Comparison of ENCODE assay signal across 12 mouse cellular contexts in the genomic region with DNA sequence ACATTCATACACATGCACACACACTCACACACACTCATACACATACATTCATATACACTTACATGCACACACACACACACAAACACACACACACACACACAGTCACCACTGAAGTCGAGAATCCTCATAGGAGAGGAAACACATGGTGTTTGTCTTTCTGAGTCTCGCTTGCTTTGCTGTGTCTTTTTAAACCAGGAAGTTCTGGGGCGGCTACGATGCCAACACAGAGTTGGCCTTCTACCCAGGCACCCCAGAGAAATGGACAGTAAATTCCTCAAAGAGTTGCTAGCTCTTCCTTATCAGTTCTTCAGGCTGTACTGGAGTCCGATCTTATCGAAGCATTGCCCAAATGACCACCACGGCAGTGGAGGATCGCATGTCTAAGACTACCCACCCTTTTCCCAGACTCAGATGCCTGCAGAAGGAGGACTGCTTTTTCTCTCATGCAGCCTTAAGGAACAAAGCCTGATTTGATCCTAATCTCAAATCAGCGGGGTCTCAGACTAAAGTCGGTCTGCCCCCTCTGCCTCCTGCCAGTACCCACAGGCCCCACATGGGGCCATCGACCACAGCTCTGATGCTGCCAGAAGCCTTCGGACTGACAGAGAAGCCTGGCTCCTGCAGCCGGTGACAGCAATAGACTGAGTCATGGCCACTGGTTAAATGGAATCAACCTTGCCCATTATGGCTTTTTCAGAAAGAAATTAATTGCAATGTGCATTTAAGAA. TPM values are rescaled to one million over a fixed set of nuclear protein-coding genes. Genes with fewer than 3 reads are reported as not detected.
A peak's percentile ranks its signal among the peaks of the same experiment; 100 is the strongest.
DNase-seq lines count a peak whose midpoint lies in the region; ATAC-seq and TF ChIP-seq lines count a peak whose summit lies in the region.
"Had no signal": no experiment of that assay in that cellular context is flagged by ENCODE, and none has a peak within 500 bp of the region (broad histone marks: within the 10 kb centered on the region; RNA-seq: fewer than 3 reads in every experiment).

No protein-coding gene starts in this region.

- intact Hi-C loops in heart, adult 2 months (cut with DNase I): no loop called here

- WGBS in heart, embryonic 13.5 days: 24% methylated on average over 13 of the region's 13 CpGs
- 30% methylated on average over 13 of the region's 13 CpGs for WGBS in heart, adult 2 months
- WGBS in hindbrain, embryonic 16.5 days: 40% methylated on average over 13 of the region's 13 CpGs

- H3ac ChIP-seq in myocyte (ENCODE audit: control insufficient read depth, insufficient read length): no peak overlapping the region

- no peak for DNase-seq in heart, adult 2 months
- no peak for DNase-seq in urinary bladder, postnatal 36 days (ENCODE audit: low spot score in 2 of 2)
- DNase-seq: gastrocnemius, postnatal 14 days; lung, adult 18-20 months had no signal

- H3K36me3 ChIP-seq in heart, embryonic 13.5 days: no peaks in the 10 kb centered on the region
- H3K36me3 ChIP-seq in heart, adult 2 months (ENCODE audit: control insufficient read depth, insufficient read depth, low read length): no peaks in the 10 kb centered on the region
- no peaks in the 10 kb centered on the region for H3K36me3 ChIP-seq in hindbrain, embryonic 16.5 days (ENCODE audit: control insufficient read depth, insufficient read depth, low read length)
- no peaks in the 10 kb centered on the region for H3K36me3 ChIP-seq in myocyte (ENCODE audit: control insufficient read depth, insufficient read depth)
- H3K36me3 ChIP-seq: intestine, embryonic 15.5 days had no signal

- no peaks in the 10 kb centered on the region for H3K27me3 ChIP-seq in heart, embryonic 13.5 days (replicated peaks)
- H3K27me3 ChIP-seq in heart, adult 2 months (ENCODE audit: control insufficient read depth, insufficient read depth, low read length): no peaks in the 10 kb centered on the region
- H3K27me3 ChIP-seq in hindbrain, embryonic 16.5 days (replicated peaks; ENCODE audit: control insufficient read depth, insufficient read depth, low read length): no peaks in the 10 kb centered on the region
- no peaks in the 10 kb centered on the region for H3K27me3 ChIP-seq in myocyte (ENCODE audit: control insufficient read depth, insufficient read depth, insufficient read length)
- H3K27me3 ChIP-seq: intestine, embryonic 15.5 days had no signal

- no peak for TF ChIP-seq EP300 in heart, adult 2 months (IDR thresholded peaks at IDR 0.05; ENCODE audit: insufficient read depth, low read depth, low read length)

- no peaks in the 10 kb centered on the region for H3K9me3 ChIP-seq in heart, embryonic 13.5 days
- no peaks in the 10 kb centered on the region for H3K9me3 ChIP-seq in hindbrain, embryonic 16.5 days (ENCODE audit: control insufficient read depth, low read length)
- H3K9me3 ChIP-seq: intestine, embryonic 15.5 days had no signal

- no peak overlapping the region for H3K4me3 ChIP-seq in heart, embryonic 13.5 days
- H3K4me3 ChIP-seq in heart, adult 2 months: no peak overlapping the region
- H3K4me3 ChIP-seq in hindbrain, embryonic 16.5 days (ENCODE audit: low read length): no peak overlapping the region
- no peak overlapping the region for H3K4me3 ChIP-seq in myocyte
- H3K4me3 ChIP-seq: erythroblast, embryonic 14.5 days; intestine, embryonic 15.5 days had no signal

- no peak overlapping the region for H3K9ac ChIP-seq in heart, embryonic 13.5 days
- no peak overlapping the region for H3K9ac ChIP-seq in heart, adult 2 months (ENCODE audit: low read depth, low read length)
- no peak overlapping the region; the same call in 1 of the 2 replicates for H3K9ac ChIP-seq in hindbrain, embryonic 16.5 days (ENCODE audit: low read depth, low read length)
- H3K9ac ChIP-seq: intestine, embryonic 15.5 days had no signal

- TF ChIP-seq POLR2A in heart, adult 2 months (IDR thresholded peaks at IDR 0.05; ENCODE audit: insufficient read depth, low read depth, low read length): no peak
- no peak for TF ChIP-seq POLR2A in myocyte (IDR thresholded peaks at IDR 0.05; ENCODE audit: insufficient read length, low read depth)

- H3K27ac ChIP-seq in heart, embryonic 13.5 days (replicated peaks): no peak overlapping the region
- H3K27ac ChIP-seq in heart, adult 2 months: no peak overlapping the region
- no peak overlapping the region for H3K27ac ChIP-seq in hindbrain, embryonic 16.5 days (ENCODE audit: low read depth, low read length)
- H3K27ac ChIP-seq: intestine, embryonic 15.5 days had no signal

- H3K4me1 ChIP-seq in heart, embryonic 13.5 days: peaks cover 16% of the 10 kb centered on the region
- no peaks in the 10 kb centered on the region for H3K4me1 ChIP-seq in heart, adult 2 months (ENCODE audit: control insufficient read depth, insufficient read depth, low read length)
- H3K4me1 ChIP-seq in hindbrain, embryonic 16.5 days (ENCODE audit: control insufficient read depth, insufficient read depth, low read depth, low read length): peaks cover 15% of the 10 kb centered on the region

- no peak for ATAC-seq in heart, embryonic 13.5 days (ENCODE audit: extremely low read depth, insufficient number of reproducible peaks, low FRiP score, low TSS enrichment)
- ATAC-seq in common myeloid progenitor, adult 5-6 weeks (replicated peaks; ENCODE audit: low read depth, poor library complexity, severe bottlenecking): peak; percentile 80
- peak; percentile 59; the same call in 1 of the 2 replicates for ATAC-seq in hindbrain, embryonic 16.5 days
- no peak for ATAC-seq in monocyte, adult 5-6 weeks (replicated peaks; ENCODE audit: insufficient number of reproducible peaks, low FRiP score, low TSS enrichment, poor library complexity, severe bottlenecking)
- no peak for ATAC-seq in CD4-positive, CD25-positive, alpha-beta regulatory T cell, adult 4 months
- ATAC-seq: intestine, embryonic 15.5 days had no signal

- H3K79me2 ChIP-seq in heart, adult 2 months (replicated peaks; ENCODE audit: control insufficient read depth, insufficient read depth, low read length): no peaks in the 10 kb centered on the region
- no peaks in the 10 kb centered on the region for H3K79me2 ChIP-seq in myocyte (ENCODE audit: control insufficient read depth, insufficient read depth)

- 0 out of 2 replicates have a peak overlapping the region, but pooled peaks have one; percentile 7 for H3K4me2 ChIP-seq in heart, embryonic 13.5 days
- H3K4me2 ChIP-seq in hindbrain, embryonic 16.5 days (ENCODE audit: low read length): peak overlapping the region; percentile 29; the same call in 1 of the 2 replicates
- peak overlapping the region; percentile 30 for H3K4me2 ChIP-seq in myocyte (ENCODE audit: low read depth)
- H3K4me2 ChIP-seq: intestine, embryonic 15.5 days had no signal

- no peak for TF ChIP-seq CTCF in heart, adult 2 months (IDR thresholded peaks at IDR 0.05)

TF ChIP-seq in myocyte, 11 proteins besides CTCF, POLR2A, EP300 and RAD21:
- no peak for TF ChIP-seq CEBPB (IDR thresholded peaks at IDR 0.05; ENCODE audit: insufficient read depth, poor library complexity, severe bottlenecking)
- no peak for TF ChIP-seq USF1 (IDR thresholded peaks at IDR 0.05; ENCODE audit: low read depth)
- TF ChIP-seq TCF12 (IDR thresholded peaks at IDR 0.05; ENCODE audit: insufficient read depth, poor library complexity, severe bottlenecking): no peak
- no peak for TF ChIP-seq REST (IDR thresholded peaks at IDR 0.05; ENCODE audit: insufficient read depth, insufficient read length)
- TF ChIP-seq POLR2AphosphoS2 (IDR thresholded peaks at IDR 0.05; ENCODE audit: insufficient read length, low read depth): no peak
- no peak for TF ChIP-seq MYOD1 (IDR thresholded peaks at IDR 0.05; ENCODE audit: control insufficient read depth in 1 of 3, insufficient read length in 2 of 3, low read depth in 2 of 3)

RNA-seq across cellular contexts. Expression of a gene that starts 11.9 kb away (rescaled TPM):
- polyA plus RNA-seq in heart, embryonic 13.5 days (2015; fragmentation: Nextera tagmentation; extraction: Ambion mirVana): 0.07 TPM in 1 of 2 replicates, not detected in the other
- total RNA-seq in heart, adult 2 months (2021): not detected
- 0.12 TPM in 2 replicates for polyA plus RNA-seq in heart, adult 2 months (2012; rRNA removed)
- total RNA-seq in common myeloid progenitor, adult 5-6 weeks (2017): not detected in 2 replicates
- 0.10 and 0.19 TPM in 2 replicates for polyA plus RNA-seq in hindbrain, embryonic 16.5 days (2015; fragmentation: Nextera tagmentation; extraction: Ambion mirVana)
- not detected for polyA plus RNA-seq in myocyte (2012; fragmentation: generic; extraction: Trizol)
- total RNA-seq in monocyte, adult 5-6 weeks (2017): not detected in 3 replicates
- not detected for polyA plus RNA-seq in CD4-positive, CD25-positive, alpha-beta regulatory T cell, adult 4 months (2017; shearing (Covaris generic))
- total RNA-seq: gastrocnemius, postnatal 14 days had no signal
- polyA plus RNA-seq: erythroblast, embryonic 14.5 days had no signal

RNA-seq across cellular contexts. Expression of a gene that starts 35.9 kb away (rescaled TPM):
- 90.9 and 97.5 TPM in 2 replicates for polyA plus RNA-seq in heart, embryonic 13.5 days (2015; fragmentation: Nextera tagmentation; extraction: Ambion mirVana)
- 10 to 100 TPM; 35.0 to 35.9 TPM for total RNA-seq in heart, adult 2 months (2021)
- polyA plus RNA-seq in heart, adult 2 months (2012; rRNA removed): 11.7 and 18.5 TPM in 2 replicates
- total RNA-seq in common myeloid progenitor, adult 5-6 weeks (2017): 82.6 and 83.3 TPM in 2 replicates
- 182 and 193 TPM in 2 replicates for polyA plus RNA-seq in hindbrain, embryonic 16.5 days (2015; fragmentation: Nextera tagmentation; extraction: Ambion mirVana)
- polyA plus RNA-seq in myocyte (2012; fragmentation: generic; extraction: Trizol): 27.8 TPM
- 92.6 to 119 TPM (median 117 TPM) in 3 replicates for total RNA-seq in monocyte, adult 5-6 weeks (2017)
- polyA plus RNA-seq in CD4-positive, CD25-positive, alpha-beta regulatory T cell, adult 4 months (2017; shearing (Covaris generic)): 10 to 100 TPM; 10.1 to 16.0 TPM

Comparison
In these comparisons a context has a peak if more than half of its experiments do, and no peak if none do; other contexts are left out.
1. ATAC-seq: peak in common myeloid progenitor, adult 5-6 weeks (single experiment) and hindbrain, embryonic 16.5 days (single experiment); none in heart, embryonic 13.5 days (single experiment), monocyte, adult 5-6 weeks (single experiment) and CD4-positive, CD25-positive, alpha-beta regulatory T cell, adult 4 months (single experiment).
2. Peak in every context shown above with its lines, with median percentiles within 50 percentile points of each other: H3K4me2 ChIP-seq.